Mouse (Mus musculus): ENCODE data around the gene S100a7a. TPM values are rescaled to one million over a fixed set of nuclear protein-coding genes. Genes with fewer than 3 reads are reported as not detected.

S100a7a gene
- polyA plus RNA-seq, 1 experiment from 2014 or later, result 9.6 TPM

DNA sequence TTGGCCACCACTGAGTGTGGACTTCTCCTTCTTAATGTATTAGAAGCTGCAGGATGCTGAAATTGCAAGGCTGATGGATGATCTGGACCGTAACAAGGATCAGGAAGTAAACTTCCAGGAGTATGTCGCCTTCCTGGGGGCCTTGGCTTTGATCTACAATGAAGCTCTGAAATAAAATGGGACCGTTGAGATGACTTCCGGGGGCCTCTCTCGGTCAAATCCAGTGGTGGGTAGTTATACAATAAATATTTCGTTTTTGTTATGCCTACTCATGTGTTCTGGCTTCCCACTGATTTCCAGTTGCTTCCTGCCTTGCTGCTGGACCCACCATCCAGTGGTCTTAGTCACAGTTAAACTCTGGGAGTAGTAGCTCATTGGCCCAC, 39.7 kb upstream of the S100a7a start:
- Histone ChIP-seq H3K9me3 (no peaks in the 10 kb centered on the region), H3K4me2 (peak overlapping the region; percentile 73), H3K27ac (no peak overlapping the region), H3K27me3 (no peaks in the 10 kb centered on the region), H3K4me3 (peak overlapping the region; percentile 44), H3K9ac (no peak overlapping the region), H3K36me3 (no peaks in the 10 kb centered on the region), H3K4me1 (peaks cover 33% of the 10 kb centered on the region)
- WGBS, result 80% methylated on average over 6 of the region's 6 CpGs
- ATAC-seq (ENCODE audit: insufficient number of reproducible peaks, low FRiP score, low TSS enrichment, low read depth), result no peak

- H3K9me3 ChIP-seq, result no peaks in the 10 kb centered on the region
- H3K27ac ChIP-seq, result no peak overlapping the region; the same call in 1 of the 2 replicates
- ATAC-seq (ENCODE audit: insufficient number of reproducible peaks, low FRiP score, low TSS enrichment, low read depth), result no peak
- no peaks in the 10 kb centered on the region for H3K36me3 ChIP-seq
- 76% methylated on average over 11 of the region's 11 CpGs for WGBS
- peaks cover 33% of the 10 kb centered on the region for H3K4me1 ChIP-seq
- no peaks in the 10 kb centered on the region for H3K27me3 ChIP-seq
- H3K4me2 ChIP-seq, result peak overlapping the region; percentile 73
- H3K9ac ChIP-seq, result no peak overlapping the region
- H3K4me3 ChIP-seq, result peak overlapping the region; percentile 44; the same call in 1 of the 2 replicates
These were observed 39.1 kb upstream of the S100a7a start for GRCm38 (mm10) chr3:90614611-90615251.

GRCm38 (mm10) chr3:90615415-90615814, 38.4 kb upstream of the S100a7a start:
- Histone ChIP-seq H3K36me3 (no peaks in the 10 kb centered on the region), H3K4me1 (peaks cover 33% of the 10 kb centered on the region), H3K9me3 (no peaks in the 10 kb centered on the region), H3K9ac (no peak overlapping the region), H3K4me3 (no peak overlapping the region), H3K4me2 (peak overlapping the region; percentile 12; the same call in 1 of the 2 replicates), H3K27ac (no peak overlapping the region; the same call in 1 of the 2 replicates), H3K27me3 (no peaks in the 10 kb centered on the region)
- peak; percentile 73; the same call in 1 of the 2 replicates for ATAC-seq (ENCODE audit: insufficient number of reproducible peaks, low FRiP score, low TSS enrichment, low read depth)
- 6% methylated on average over 7 of the region's 7 CpGs for WGBS

DNA sequence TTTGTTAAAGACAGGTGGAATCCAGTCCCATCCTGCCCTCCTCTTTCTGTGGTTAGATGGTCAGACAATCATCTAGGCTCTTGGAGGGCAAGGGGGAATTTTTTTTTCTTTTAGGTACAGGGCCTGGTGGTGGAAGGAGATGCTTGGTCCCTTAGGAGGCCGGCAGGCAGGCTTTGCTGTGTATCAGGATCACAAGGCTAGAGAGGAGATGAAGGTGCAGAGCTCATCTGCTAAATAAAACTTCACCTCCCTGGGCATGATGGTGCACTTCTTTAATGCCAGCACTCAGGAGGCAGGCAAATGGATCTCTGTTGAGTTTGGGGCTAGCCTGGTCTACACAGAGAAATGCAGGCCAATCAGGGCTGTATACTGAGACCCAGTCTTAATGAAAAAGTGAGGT, 37.9 kb upstream of the S100a7a start:
- WGBS, result 76% methylated on average over 1 of the region's 1 CpGs
- Histone ChIP-seq H3K27me3 (no peaks in the 10 kb centered on the region), H3K4me1 (peaks cover 33% of the 10 kb centered on the region), H3K9ac (no peak overlapping the region), H3K9me3 (no peaks in the 10 kb centered on the region), H3K4me3 (no peak overlapping the region), H3K27ac (no peak overlapping the region), H3K36me3 (no peaks in the 10 kb centered on the region), H3K4me2 (peak overlapping the region; percentile 12; the same call in 1 of the 2 replicates)
- no peak for ATAC-seq (ENCODE audit: insufficient number of reproducible peaks, low FRiP score, low TSS enrichment, low read depth)

- no peak for ATAC-seq (ENCODE audit: insufficient number of reproducible peaks, low FRiP score, low TSS enrichment, low read depth)
- no peak overlapping the region for H3K9ac ChIP-seq
- no peak overlapping the region for H3K4me3 ChIP-seq
- H3K27me3 ChIP-seq, result no peaks in the 10 kb centered on the region
- H3K9me3 ChIP-seq, result no peaks in the 10 kb centered on the region
- WGBS, result 23% methylated on average over 1 of the region's 1 CpGs
- H3K4me2 ChIP-seq, result no peak overlapping the region
- peaks cover 32% of the 10 kb centered on the region for H3K4me1 ChIP-seq
- H3K27ac ChIP-seq, result no peak overlapping the region
- no peaks in the 10 kb centered on the region for H3K36me3 ChIP-seq
These were observed 36.2 kb upstream of the S100a7a start for GRCm38 (mm10) chr3:90617586-90617985.

GRCm38 (mm10) chr3:90621552-90621951, 32.3 kb upstream of the S100a7a start:
- Histone ChIP-seq H3K27ac (no peak overlapping the region), H3K36me3 (no peaks in the 10 kb centered on the region), H3K9ac (no peak overlapping the region), H3K9me3 (no peaks in the 10 kb centered on the region), H3K4me2 (no peak overlapping the region), H3K4me1 (peaks cover 11% of the 10 kb centered on the region), H3K27me3 (no peaks in the 10 kb centered on the region), H3K4me3 (no peak overlapping the region)
- 47% methylated on average over 7 of the region's 7 CpGs for whole genome bisulfite sequencing
- no peak for ATAC-seq (ENCODE audit: insufficient number of reproducible peaks, low FRiP score, low TSS enrichment, low read depth)

- Histone ChIP-seq H3K4me1 (peaks cover 11% of the 10 kb centered on the region), H3K9me3 (no peaks in the 10 kb centered on the region), H3K9ac (no peak overlapping the region), H3K4me2 (no peak overlapping the region), H3K27ac (peak overlapping the region; percentile 57; the same call in 1 of the 2 replicates), H3K36me3 (no peaks in the 10 kb centered on the region), H3K27me3 (no peaks in the 10 kb centered on the region), H3K4me3 (no peak overlapping the region)
- 9% methylated on average over 2 of the region's 2 CpGs for WGBS
- ATAC-seq (ENCODE audit: insufficient number of reproducible peaks, low FRiP score, low TSS enrichment, low read depth), result 0 out of 2 replicates have a peak, but pooled peaks have one; percentile 19
These were observed 30.3 kb upstream of the S100a7a start for GRCm38 (mm10) chr3:90623435-90624071.

DNA sequence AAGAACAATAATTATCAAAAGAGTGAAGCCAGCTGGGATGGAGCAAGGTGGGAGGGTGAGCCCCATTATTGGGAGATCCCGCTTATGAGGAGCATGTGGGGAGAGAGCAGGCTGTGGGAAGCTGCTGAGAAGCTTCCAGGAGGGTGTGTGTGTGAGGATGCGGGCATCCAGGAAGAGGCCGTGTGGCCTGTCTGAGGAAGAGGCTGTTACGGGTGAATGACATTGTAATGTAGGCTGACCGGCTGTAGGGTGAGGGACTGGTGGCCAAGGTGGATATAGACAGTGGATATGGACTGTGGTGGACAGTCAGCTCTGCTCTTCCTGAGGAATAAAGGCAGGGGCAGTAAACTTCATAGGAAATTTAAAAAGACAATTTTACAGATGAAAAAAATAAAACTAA, 28.3 kb upstream of the S100a7a start:
- H3K9me3 ChIP-seq, result no peaks in the 10 kb centered on the region
- ATAC-seq (ENCODE audit: insufficient number of reproducible peaks, low FRiP score, low TSS enrichment, low read depth), result no peak
- H3K27ac ChIP-seq, result no peak overlapping the region
- no peaks in the 10 kb centered on the region for H3K36me3 ChIP-seq
- no peak overlapping the region for H3K4me3 ChIP-seq
- no peak overlapping the region for H3K9ac ChIP-seq
- H3K27me3 ChIP-seq, result no peaks in the 10 kb centered on the region
- H3K4me2 ChIP-seq, result no peak overlapping the region
- H3K4me1 ChIP-seq, result peaks cover 11% of the 10 kb centered on the region
- 77% methylated on average over 5 of the region's 5 CpGs for WGBS

DNA sequence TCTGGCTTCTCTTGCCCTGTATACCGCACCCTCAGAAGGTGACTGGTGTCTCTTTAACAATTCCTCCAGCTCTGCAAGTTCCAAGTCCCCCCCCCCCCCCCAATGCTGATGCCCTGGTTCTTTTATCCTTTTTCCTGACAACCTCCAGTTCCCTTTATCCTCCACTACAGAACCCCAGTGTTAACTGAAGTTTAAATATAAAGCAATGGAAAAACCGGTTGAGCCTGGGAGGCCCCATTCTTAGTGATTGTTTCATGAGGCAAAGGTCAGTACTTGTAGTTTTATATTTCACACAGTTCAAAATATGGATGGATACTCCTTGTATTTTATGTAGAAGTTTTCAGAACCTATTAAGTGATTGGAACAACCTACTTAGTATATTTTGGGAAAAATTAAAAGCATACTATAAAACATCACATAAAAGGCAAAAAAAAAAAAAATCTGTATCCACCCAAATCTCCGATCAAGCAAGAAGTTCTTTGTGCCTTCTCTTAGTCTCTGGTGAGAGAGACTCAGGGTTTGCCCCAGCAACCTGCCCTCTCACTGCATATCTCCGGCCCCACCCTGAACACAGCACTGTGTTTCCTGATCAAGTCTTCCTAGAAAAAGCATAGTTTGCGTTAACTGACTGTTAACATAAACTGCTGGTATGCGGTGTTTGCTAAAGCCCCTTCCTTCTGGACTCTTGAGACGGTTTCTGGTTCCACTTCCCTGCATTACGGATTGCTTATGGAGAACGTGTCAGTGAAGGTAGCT, 27.4 kb upstream of the S100a7a start:
- 65% methylated on average over 9 of the region's 9 CpGs for WGBS
- H3K27me3 ChIP-seq, result no peaks in the 10 kb centered on the region
- peaks cover 11% of the 10 kb centered on the region for H3K4me1 ChIP-seq
- H3K27ac ChIP-seq, result no peak overlapping the region
- no peak for ATAC-seq (ENCODE audit: insufficient number of reproducible peaks, low FRiP score, low TSS enrichment, low read depth)
- no peak overlapping the region for H3K9ac ChIP-seq
- H3K4me2 ChIP-seq, result no peak overlapping the region
- H3K9me3 ChIP-seq, result no peaks in the 10 kb centered on the region
- no peaks in the 10 kb centered on the region for H3K36me3 ChIP-seq
- no peak overlapping the region for H3K4me3 ChIP-seq

DNA sequence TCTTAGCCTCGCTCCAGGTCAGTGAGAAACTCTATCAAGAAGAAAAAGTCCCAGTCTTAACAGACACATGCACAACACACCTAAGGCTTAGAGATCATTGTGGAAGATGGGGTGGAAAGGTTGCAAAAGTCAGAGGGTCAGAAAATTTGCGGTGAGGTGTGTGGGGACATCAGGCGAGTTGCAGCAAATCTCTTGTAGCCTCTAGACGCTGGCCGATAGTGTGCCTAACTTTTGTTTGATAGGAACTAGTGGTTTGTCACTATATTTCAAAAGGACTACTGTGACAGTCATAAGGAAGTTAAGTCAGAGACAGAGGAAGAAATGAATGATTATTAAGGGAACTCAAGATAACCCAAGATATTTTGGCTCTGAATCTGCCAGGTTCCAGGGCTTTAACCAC, 26.5 kb upstream of the S100a7a start:
- Histone ChIP-seq H3K4me2 (no peak overlapping the region), H3K27me3 (no peaks in the 10 kb centered on the region), H3K27ac (no peak overlapping the region), H3K4me3 (no peak overlapping the region), H3K4me1 (peaks cover 11% of the 10 kb centered on the region), H3K36me3 (no peaks in the 10 kb centered on the region), H3K9me3 (no peaks in the 10 kb centered on the region), H3K9ac (no peak overlapping the region)
- WGBS, result 89% methylated on average over 5 of the region's 5 CpGs
- ATAC-seq (ENCODE audit: insufficient number of reproducible peaks, low FRiP score, low TSS enrichment, low read depth), result no peak

- no peak overlapping the region for H3K4me3 ChIP-seq
- no peak for ATAC-seq (ENCODE audit: insufficient number of reproducible peaks, low FRiP score, low TSS enrichment, low read depth)
- no peaks in the 10 kb centered on the region for H3K27me3 ChIP-seq
- H3K4me2 ChIP-seq, result no peak overlapping the region
- H3K27ac ChIP-seq, result no peak overlapping the region
- H3K36me3 ChIP-seq, result no peaks in the 10 kb centered on the region
- peaks cover 11% of the 10 kb centered on the region for H3K4me1 ChIP-seq
- no peak overlapping the region for H3K9ac ChIP-seq
- WGBS, result 66% methylated on average over 4 of the region's 4 CpGs
- no peaks in the 10 kb centered on the region for H3K9me3 ChIP-seq
These were observed 26.0 kb upstream of the S100a7a start for GRCm38 (mm10) chr3:90627807-90628206.

DNA sequence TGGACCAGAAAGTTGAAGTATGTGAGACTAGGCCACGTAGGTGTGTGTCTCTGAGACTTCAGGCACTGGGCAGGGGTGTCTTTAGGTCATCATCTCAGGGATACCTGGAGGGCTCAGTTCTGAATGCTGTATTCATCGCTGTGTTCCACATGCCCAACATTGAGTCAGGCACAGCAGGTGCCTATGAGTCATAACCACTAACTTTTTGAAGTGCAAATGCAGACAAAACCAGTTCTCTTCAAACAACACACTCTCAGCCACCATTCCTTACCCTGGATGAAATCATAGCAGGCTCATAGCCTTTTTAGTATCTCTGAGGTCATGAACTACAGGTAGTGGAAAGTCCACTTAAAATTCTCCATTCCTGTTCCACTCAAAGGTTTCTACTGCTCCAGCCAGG, 24.5 kb upstream of the S100a7a start:
- H3K9ac ChIP-seq, result no peak overlapping the region
- ATAC-seq (ENCODE audit: insufficient number of reproducible peaks, low FRiP score, low TSS enrichment, low read depth), result no peak
- no peaks in the 10 kb centered on the region for H3K27me3 ChIP-seq
- no peak overlapping the region for H3K4me2 ChIP-seq
- H3K4me1 ChIP-seq, result no peaks in the 10 kb centered on the region
- no peaks in the 10 kb centered on the region for H3K9me3 ChIP-seq
- WGBS, result 69% methylated on average over 2 of the region's 2 CpGs
- no peak overlapping the region for H3K4me3 ChIP-seq
- H3K36me3 ChIP-seq, result no peaks in the 10 kb centered on the region
- H3K27ac ChIP-seq, result no peak overlapping the region

All from limb, embryonic 15.5 days (tissue).